Mouse (Mus musculus) E14TG2a.4 (cell line): ENCODE data around the gene Prkg1.

Experiments used
- H3K27me3 ChIP-seq: 2 replicates; pipeline ENCODE4 v1.6.1; 2014; ENCODE audit warnings: low read length, control low read depth; ENCODE audit not compliant: insufficient read depth
- H3K36me3 ChIP-seq: 2 replicates; pipeline ENCODE4 v1.6.1; 2014; ENCODE audit warnings: low read length, control low read depth; ENCODE audit not compliant: insufficient read depth
- H3K4me1 ChIP-seq: replicated peaks from 2 replicates; pipeline ENCODE4 v1.6.1; 2014; ENCODE audit warnings: low read depth, low read length, control low read depth
- H3K4me3 ChIP-seq: replicated peaks from 2 replicates; pipeline ENCODE4 v1.5.1; 2014; ENCODE audit warnings: mild to moderate bottlenecking, low read length
- H3K9me3 ChIP-seq: 2 replicates; pipeline ENCODE4 v1.6.1; 2014; ENCODE audit warnings: low read length, control low read depth
- CTCF ChIP-seq: conservative IDR thresholded peaks from 2 replicates; pipeline ENCODE4 v1.5.1; 2014; ENCODE audit warnings: low read length
- NANOG ChIP-seq: IDR thresholded peaks from 2 replicates; pipeline ENCODE4 v1.6.1; 2014; ENCODE audit warnings: borderline replicate concordance, low read length, mixed read lengths
- POU5F1 ChIP-seq: IDR thresholded peaks from 2 replicates; pipeline ENCODE4 v1.6.1; 2014; ENCODE audit warnings: low read length, borderline replicate concordance

Prkg1 gene

DNA sequence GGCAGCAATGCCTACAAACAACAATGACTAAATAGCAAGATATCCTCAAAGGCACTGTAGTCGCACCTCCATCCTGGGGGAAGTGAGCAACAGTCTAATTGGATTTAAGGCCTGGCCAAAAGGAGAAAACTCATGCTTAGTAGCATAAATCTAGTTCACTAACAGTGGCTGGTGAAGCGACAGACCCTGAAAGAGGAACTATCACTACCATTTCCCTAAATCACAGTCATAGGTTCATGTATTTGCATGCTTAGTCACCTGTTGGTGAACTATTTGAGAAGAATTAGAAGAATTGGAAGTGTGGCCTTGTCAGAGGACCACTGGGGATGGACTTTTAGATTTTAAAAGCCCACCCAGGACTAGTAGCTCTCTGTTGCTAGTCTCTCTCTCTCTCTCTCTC is 766.3 kb downstream of the Prkg1 start:
- no peak overlapping the region for H3K4me3 ChIP-seq
- no peaks in the 10 kb centered on the region for H3K27me3 ChIP-seq
- no peaks in the 10 kb centered on the region for H3K9me3 ChIP-seq
- TF ChIP-seq CTCF (no peak), POU5F1 (no peak), NANOG (no peak)
- H3K36me3 ChIP-seq = no peaks in the 10 kb centered on the region
- no peaks in the 10 kb centered on the region for H3K4me1 ChIP-seq

DNA sequence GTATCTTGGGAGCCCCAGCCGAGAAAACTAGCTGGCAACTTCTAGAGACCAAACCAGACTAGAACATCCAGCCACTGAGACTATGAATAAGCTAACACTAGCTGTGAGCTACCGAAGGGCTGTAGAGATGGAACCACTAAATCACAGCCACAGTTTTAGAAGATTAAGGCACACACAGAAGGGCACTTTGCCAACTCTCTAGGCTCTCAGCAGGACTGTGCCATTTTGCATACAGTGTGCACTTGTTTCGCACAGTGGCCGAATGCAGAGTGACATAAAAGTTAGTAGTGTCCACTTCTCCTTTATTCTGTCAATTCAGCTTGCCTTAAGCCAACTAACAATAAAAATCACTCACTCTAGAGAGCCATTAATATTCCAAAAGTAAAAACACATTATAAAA is 774.4 kb downstream of the Prkg1 start:
- TF ChIP-seq POU5F1 (no peak), CTCF (no peak), NANOG (no peak)
- Histone ChIP-seq H3K9me3 (no peaks in the 10 kb centered on the region), H3K4me3 (no peak overlapping the region), H3K4me1 (no peaks in the 10 kb centered on the region), H3K36me3 (no peaks in the 10 kb centered on the region), H3K27me3 (no peaks in the 10 kb centered on the region)

- Histone ChIP-seq H3K9me3 (no peaks in the 10 kb centered on the region), H3K36me3 (no peaks in the 10 kb centered on the region), H3K4me1 (no peaks in the 10 kb centered on the region), H3K27me3 (no peaks in the 10 kb centered on the region), H3K4me3 (no peak overlapping the region)
- TF ChIP-seq NANOG (no peak), CTCF (no peak), POU5F1 (no peak)
These were observed 782.4 kb downstream of the Prkg1 start for GRCm38 (mm10) chr19:30982436-30982835.

DNA sequence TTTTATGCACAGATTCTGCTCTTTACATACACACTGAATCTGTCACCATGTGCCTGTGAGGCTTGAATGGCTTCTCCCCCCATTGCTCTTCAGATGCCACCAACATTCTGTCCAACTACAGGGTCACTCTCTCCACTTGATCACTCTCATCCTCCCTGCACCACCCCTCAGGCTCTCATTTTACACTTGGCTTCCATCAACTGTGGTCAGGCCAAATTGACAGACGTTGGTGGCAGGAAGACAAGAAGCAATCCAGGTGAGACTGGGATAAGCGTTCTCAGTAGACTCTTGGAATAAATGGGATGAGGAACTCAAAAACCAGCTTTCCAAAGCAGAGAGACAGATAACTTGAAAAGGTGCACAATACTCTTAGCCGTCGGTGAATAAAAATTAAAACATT is 786.7 kb downstream of the Prkg1 start:
- TF ChIP-seq CTCF = no peak
- no peak for TF ChIP-seq POU5F1
- TF ChIP-seq NANOG = no peak

DNA sequence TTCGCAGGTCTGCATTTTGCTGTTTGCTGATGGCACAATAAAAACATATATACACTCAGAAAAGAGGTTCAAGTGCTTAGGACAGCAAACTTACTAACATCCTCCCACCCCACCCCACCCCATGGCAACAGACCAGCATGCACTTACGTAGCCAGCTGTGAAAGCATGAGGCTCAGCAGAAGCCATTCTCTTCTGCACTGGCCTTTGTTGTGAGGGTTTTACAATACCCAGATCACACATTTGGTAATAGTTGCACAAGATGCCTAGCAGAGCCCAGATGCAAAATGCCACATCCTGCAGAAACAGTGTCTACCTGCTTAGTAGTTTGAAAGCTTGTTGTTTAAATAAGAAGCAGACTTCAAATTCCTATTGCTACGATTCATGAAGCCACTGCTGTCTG is 814.2 kb downstream of the Prkg1 start:
- TF ChIP-seq POU5F1 = no peak
- no peak for TF ChIP-seq CTCF
- no peak for TF ChIP-seq NANOG
- H3K27me3 ChIP-seq = no peaks in the 10 kb centered on the region

More for the DNA sequence above, 786.7 kb downstream of the Prkg1 start:
- H3K9me3 ChIP-seq = no peaks in the 10 kb centered on the region
- H3K4me3 ChIP-seq = no peak overlapping the region
- no peaks in the 10 kb centered on the region for H3K4me1 ChIP-seq
- no peaks in the 10 kb centered on the region for H3K36me3 ChIP-seq
- H3K27me3 ChIP-seq = no peaks in the 10 kb centered on the region

GRCm38 (mm10) chr19:30948202-30948601 is 816.6 kb downstream of the Prkg1 start:
- H3K27me3 ChIP-seq = no peaks in the 10 kb centered on the region
- H3K9me3 ChIP-seq = no peaks in the 10 kb centered on the region
- H3K4me1 ChIP-seq = no peaks in the 10 kb centered on the region
- TF ChIP-seq NANOG = no peak
- TF ChIP-seq POU5F1 = no peak
- no peak for TF ChIP-seq CTCF
- no peak overlapping the region for H3K4me3 ChIP-seq
- no peaks in the 10 kb centered on the region for H3K36me3 ChIP-seq

More for the DNA sequence above, 814.2 kb downstream of the Prkg1 start:
- no peaks in the 10 kb centered on the region for H3K4me1 ChIP-seq
- no peak overlapping the region for H3K4me3 ChIP-seq
- H3K36me3 ChIP-seq = no peaks in the 10 kb centered on the region
- no peaks in the 10 kb centered on the region for H3K9me3 ChIP-seq

GRCm38 (mm10) chr19:30942369-30942992 is 822.4 kb downstream of the Prkg1 start:
- no peaks in the 10 kb centered on the region for H3K27me3 ChIP-seq
- no peaks in the 10 kb centered on the region for H3K4me1 ChIP-seq
- H3K9me3 ChIP-seq = no peaks in the 10 kb centered on the region
- no peak overlapping the region for H3K4me3 ChIP-seq
- TF ChIP-seq CTCF = no peak
- TF ChIP-seq NANOG = no peak
- TF ChIP-seq POU5F1 = no peak
- no peaks in the 10 kb centered on the region for H3K36me3 ChIP-seq

GRCm38 (mm10) chr19:30938058-30938457 is 826.8 kb downstream of the Prkg1 start:
- Histone ChIP-seq H3K4me1 (no peaks in the 10 kb centered on the region), H3K4me3 (no peak overlapping the region), H3K27me3 (no peaks in the 10 kb centered on the region), H3K9me3 (no peaks in the 10 kb centered on the region), H3K36me3 (no peaks in the 10 kb centered on the region)
- TF ChIP-seq CTCF (no peak), POU5F1 (no peak), NANOG (no peak)

DNA sequence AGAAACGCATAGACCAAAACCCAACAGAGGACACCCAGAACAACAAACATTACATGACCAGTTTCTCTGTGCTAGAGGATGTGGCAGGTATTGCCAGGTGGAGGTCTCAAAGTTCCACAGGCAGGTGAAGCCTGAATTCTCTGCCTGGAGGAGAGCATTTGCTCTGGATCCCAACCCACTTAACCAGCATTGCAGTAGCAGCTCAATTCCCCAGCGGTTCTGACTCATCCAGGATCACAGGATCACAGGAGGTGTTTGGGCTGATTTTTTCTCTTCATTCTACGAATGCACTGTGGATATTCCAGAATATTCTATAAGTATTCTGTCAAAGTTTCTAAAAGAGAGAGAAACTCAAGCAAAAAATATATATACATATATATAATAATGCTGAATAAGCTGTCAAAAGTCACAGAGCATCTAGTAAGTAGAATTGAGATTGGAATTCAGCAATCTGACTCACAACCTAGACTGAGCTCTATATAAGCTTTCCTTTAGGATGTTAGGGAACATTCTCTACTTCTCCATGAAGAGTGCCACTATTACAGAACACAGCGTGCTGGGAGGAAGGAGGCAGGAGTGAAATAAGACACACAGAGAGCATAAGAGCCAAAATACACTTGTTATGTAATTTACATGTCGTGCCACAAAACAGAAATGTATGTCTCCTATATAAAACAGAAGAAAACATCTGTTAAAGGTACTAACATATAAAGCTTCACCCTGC is 833.2 kb downstream of the Prkg1 start:
- H3K36me3 ChIP-seq = no peaks in the 10 kb centered on the region
- H3K9me3 ChIP-seq = no peaks in the 10 kb centered on the region
- TF ChIP-seq POU5F1 (no peak), CTCF (no peak), NANOG (no peak)
- H3K4me3 ChIP-seq = no peak overlapping the region
- no peaks in the 10 kb centered on the region for H3K4me1 ChIP-seq
- no peaks in the 10 kb centered on the region for H3K27me3 ChIP-seq
